Mouse (Mus musculus) hindbrain, embryonic 16.5 days (tissue): Measurements from ENCODE around the gene Slc23a2. TPM values are rescaled to one million over a fixed set of nuclear protein-coding genes. Genes with fewer than 3 reads are reported as not detected.

Source experiments
- ATAC-seq: fragments of 200-750 bp; cut with Nextera tagmentation; 2 replicates; pipeline ENCODE4 v1.8.0; 2017; ENCODE audit warnings: moderate TSS enrichment, moderate library complexity
- H3K27ac ChIP-seq: fragments of 300-500 bp; sonication (generic); 2 replicates; pipeline ENCODE4 v1.5.1; 2014; ENCODE audit warnings: low read depth, mild to moderate bottlenecking, control low read depth, low read length, moderate library complexity
- H3K27me3 ChIP-seq: fragments of 300-500 bp; sonication (generic); replicated peaks from 2 replicates; pipeline ENCODE4 v1.6.1; 2014; ENCODE audit warnings: low read length; ENCODE audit not compliant: control insufficient read depth, insufficient read depth
- H3K36me3 ChIP-seq: fragments of 300-500 bp; sonication (generic); 2 replicates; pipeline ENCODE4 v1.6.1; 2014; ENCODE audit warnings: mild to moderate bottlenecking, low read length, moderate library complexity, mixed read lengths; ENCODE audit not compliant: control insufficient read depth, insufficient read depth
- H3K4me1 ChIP-seq: fragments of 300-500 bp; sonication (generic); 2 replicates; pipeline ENCODE4 v1.6.1; 2014; ENCODE audit warnings: low read depth, low read length; ENCODE audit not compliant: control insufficient read depth, insufficient read depth
- H3K4me2 ChIP-seq: fragments of 300-500 bp; sonication (generic); 2 replicates; pipeline ENCODE4 v1.6.1; 2014; ENCODE audit warnings: mild to moderate bottlenecking, low read length, control low read depth, moderate library complexity
- H3K4me3 ChIP-seq: fragments of 300-500 bp; sonication (generic); 2 replicates; pipeline ENCODE4 v1.5.1; 2014; ENCODE audit warnings: mild to moderate bottlenecking, low read length, control low read depth, moderate library complexity
- H3K9ac ChIP-seq: fragments of 300-500 bp; sonication (generic); 2 replicates; pipeline ENCODE4 v1.6.1; 2014; ENCODE audit warnings: low read depth, mild to moderate bottlenecking, control low read depth, low read length, moderate library complexity
- H3K9me3 ChIP-seq: fragments of 300-500 bp; sonication (generic); 2 replicates; pipeline ENCODE4 v1.6.1; 2014; ENCODE audit warnings: mild to moderate bottlenecking, low read length, moderate library complexity; ENCODE audit not compliant: control insufficient read depth
- WGBS: fragments of 180-500 bp; shearing (Covaris S2); extraction: QIAGEN DNeasy Blood & Tissue Kit; methylation state at CpG from one replicate; pipeline ENCODE4 v1.1.7; 2014; 5-methylcytosine and 5-hydroxymethylcytosine counted together
- polyA plus RNA-seq: library from polyadenylated mRNA; unstranded; fragments of >200 nt; fragmentation: Nextera tagmentation; extraction: Ambion mirVana; gene quantifications from 2 replicates; pipeline ENCODE4 v1.2.1, GENCODE M21; 2015

The Slc23a2 gene
- polyA plus RNA-seq, 1 experiment from 2014 or later, result 40.8 TPM

- ATAC-seq, result no peak
- 82% methylated on average over 10 of the region's 10 CpGs for WGBS
- Histone ChIP-seq H3K4me3 (no peak overlapping the region), H3K27me3 (no peaks in the 10 kb centered on the region), H3K9ac (no peak overlapping the region), H3K9me3 (no peaks in the 10 kb centered on the region), H3K36me3 (no peaks in the 10 kb centered on the region), H3K4me1 (peaks cover 7% of the 10 kb centered on the region), H3K4me2 (no peak overlapping the region), H3K27ac (no peak overlapping the region)
Observed at GRCm38 (mm10) chr2:132140536-132140935, 4.4 kb downstream of the Slc23a2 start.

- Histone ChIP-seq H3K27me3 (no peaks in the 10 kb centered on the region), H3K9ac (no peak overlapping the region), H3K4me2 (no peak overlapping the region), H3K27ac (no peak overlapping the region), H3K4me1 (peaks cover 11% of the 10 kb centered on the region), H3K9me3 (no peaks in the 10 kb centered on the region), H3K36me3 (no peaks in the 10 kb centered on the region), H3K4me3 (no peak overlapping the region)
- 91% methylated on average over 2 of the region's 2 CpGs for WGBS
- no peak for ATAC-seq
Observed at GRCm38 (mm10) chr2:132139099-132139498, 5.8 kb downstream of the Slc23a2 start.

- H3K4me1 ChIP-seq, result peaks cover 11% of the 10 kb centered on the region
- H3K36me3 ChIP-seq, result no peaks in the 10 kb centered on the region
- 90% methylated on average over 8 of the region's 8 CpGs for WGBS
- no peak for ATAC-seq
- no peak overlapping the region for H3K4me3 ChIP-seq
- no peak overlapping the region for H3K4me2 ChIP-seq
- no peak overlapping the region for H3K9ac ChIP-seq
- H3K9me3 ChIP-seq, result no peaks in the 10 kb centered on the region
- H3K27ac ChIP-seq, result no peak overlapping the region
- H3K27me3 ChIP-seq, result no peaks in the 10 kb centered on the region
Observed at GRCm38 (mm10) chr2:132135876-132136637, 8.9 kb downstream of the Slc23a2 start.

DNA sequence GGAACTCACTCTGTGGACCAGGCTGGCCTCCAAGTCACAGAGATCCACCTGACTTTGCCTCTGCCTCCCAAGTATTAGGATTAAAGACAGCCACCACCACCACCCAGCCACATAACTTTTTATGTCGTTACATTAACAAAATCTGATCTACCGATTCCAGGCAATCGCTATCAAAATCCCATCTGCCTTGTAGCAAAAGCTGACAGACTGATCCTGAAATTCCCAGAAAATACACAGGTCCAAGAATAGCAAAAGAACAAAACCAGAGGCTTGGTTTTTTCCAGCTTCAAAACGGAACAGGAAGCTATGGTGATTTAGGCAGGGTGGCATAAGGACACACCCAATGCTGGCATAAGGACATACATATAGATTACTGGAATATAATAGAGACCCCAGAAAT, 10.2 kb downstream of the Slc23a2 start:
- Histone ChIP-seq H3K27ac (no peak overlapping the region), H3K27me3 (no peaks in the 10 kb centered on the region), H3K36me3 (no peaks in the 10 kb centered on the region), H3K4me3 (no peak overlapping the region), H3K4me2 (no peak overlapping the region), H3K4me1 (peaks cover 11% of the 10 kb centered on the region), H3K9me3 (no peaks in the 10 kb centered on the region), H3K9ac (no peak overlapping the region)
- no peak for ATAC-seq
- 77% methylated on average over 4 of the region's 4 CpGs for WGBS

DNA sequence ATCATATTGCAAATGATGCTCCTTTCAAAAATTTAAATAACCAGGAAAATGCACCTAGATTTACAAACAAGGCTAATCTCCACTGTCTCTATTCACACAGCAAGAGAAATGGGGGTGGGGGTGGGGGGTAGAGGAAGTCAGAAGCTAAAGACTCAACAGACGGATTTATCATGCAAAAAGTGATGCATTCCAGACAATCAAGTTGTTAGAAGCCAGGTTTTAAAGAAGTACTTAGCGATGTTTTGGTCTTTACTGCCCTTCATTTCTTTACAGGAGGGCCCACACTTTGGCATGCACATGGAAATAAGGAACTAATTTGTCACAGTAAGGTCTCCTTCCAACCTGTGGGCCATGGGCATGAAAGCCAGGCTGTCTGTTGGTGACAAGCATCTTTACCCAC, 11.5 kb downstream of the Slc23a2 start:
- Histone ChIP-seq H3K27me3 (no peaks in the 10 kb centered on the region), H3K27ac (no peak overlapping the region), H3K4me2 (no peak overlapping the region), H3K36me3 (no peaks in the 10 kb centered on the region), H3K4me1 (peaks cover 11% of the 10 kb centered on the region), H3K9me3 (no peaks in the 10 kb centered on the region), H3K9ac (no peak overlapping the region), H3K4me3 (no peak overlapping the region)
- 29% methylated on average over 2 of the region's 2 CpGs for WGBS
- ATAC-seq, result no peak

DNA sequence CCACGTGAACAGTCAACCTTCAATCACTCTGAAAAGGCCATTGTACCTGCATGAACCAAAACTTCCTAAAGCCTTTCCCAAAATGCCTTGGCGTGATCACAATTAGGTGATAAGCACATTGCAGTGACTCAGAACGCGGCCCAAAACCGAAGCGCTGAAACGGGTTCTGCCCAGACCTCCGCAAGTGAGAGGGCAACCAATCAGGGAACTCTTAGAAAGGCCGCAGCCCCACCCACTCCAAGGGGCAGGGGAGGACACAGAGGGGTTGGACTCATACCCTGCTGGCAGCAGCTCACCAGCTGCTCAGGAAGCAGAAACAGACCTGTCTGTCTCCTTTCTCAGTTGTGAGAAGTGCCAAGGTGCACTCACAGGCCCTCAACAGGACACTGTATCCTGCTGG, 13.6 kb downstream of the Slc23a2 start:
- WGBS, result 8% methylated on average over 9 of the region's 9 CpGs
- no peak; the same call in 1 of the 2 replicates for ATAC-seq

DNA sequence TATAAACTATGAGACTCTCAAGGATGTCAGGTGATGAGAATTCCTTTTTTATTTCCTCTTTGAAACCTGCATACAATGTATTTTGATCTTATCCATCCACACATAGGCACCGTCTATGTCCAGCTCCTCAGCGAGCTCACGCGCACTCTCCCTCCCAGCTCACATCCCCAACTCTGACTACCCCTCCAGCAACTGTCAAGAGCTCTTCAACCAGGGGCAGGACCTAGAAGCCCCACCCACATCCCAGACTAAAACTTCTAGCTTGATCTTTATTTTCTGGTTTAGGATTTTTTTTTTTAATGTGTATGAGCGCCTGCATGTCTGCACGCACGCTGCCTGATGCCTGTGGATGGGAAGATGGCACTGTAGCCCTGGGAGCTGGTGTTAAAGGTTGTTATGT, 14.9 kb downstream of the Slc23a2 start:
- no peak for ATAC-seq

More for the DNA sequence above, 13.6 kb downstream of the Slc23a2 start:
- no peaks in the 10 kb centered on the region for H3K9me3 ChIP-seq
- H3K4me3 ChIP-seq, result no peak overlapping the region
- H3K27me3 ChIP-seq, result no peaks in the 10 kb centered on the region
- H3K36me3 ChIP-seq, result no peaks in the 10 kb centered on the region
- H3K9ac ChIP-seq, result no peak overlapping the region
- H3K4me1 ChIP-seq, result peaks cover 11% of the 10 kb centered on the region
- peak overlapping the region; percentile 22; the same call in 1 of the 2 replicates for H3K4me2 ChIP-seq
- H3K27ac ChIP-seq, result no peak overlapping the region

DNA sequence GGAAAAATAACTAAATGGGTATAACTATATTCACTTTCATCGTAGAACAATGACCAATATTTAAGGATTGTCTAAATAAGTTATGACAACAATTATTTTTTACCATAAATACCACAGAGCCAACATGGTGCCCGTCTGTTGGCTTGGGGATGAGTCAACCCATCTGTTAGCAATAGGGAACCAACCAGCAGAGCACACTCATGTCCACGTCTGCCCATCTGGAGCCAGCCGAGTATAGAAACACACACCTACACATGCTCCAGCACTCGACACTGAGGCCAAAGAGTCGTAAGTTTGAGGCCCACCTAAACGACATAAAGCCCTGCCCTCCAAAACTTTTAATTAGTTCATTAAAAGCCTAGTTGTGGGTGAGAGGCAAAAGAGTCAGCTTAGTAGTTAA, 15.7 kb downstream of the Slc23a2 start:
- H3K36me3 ChIP-seq, result no peaks in the 10 kb centered on the region
- no peak overlapping the region for H3K4me3 ChIP-seq
- no peak for ATAC-seq
- H3K9me3 ChIP-seq, result no peaks in the 10 kb centered on the region
- no peak overlapping the region for H3K4me2 ChIP-seq
- H3K27me3 ChIP-seq, result no peaks in the 10 kb centered on the region
- no peak overlapping the region for H3K27ac ChIP-seq
- 90% methylated on average over 7 of the region's 7 CpGs for WGBS
- no peak overlapping the region for H3K9ac ChIP-seq
- peaks cover 7% of the 10 kb centered on the region for H3K4me1 ChIP-seq

More for the DNA sequence above, 14.9 kb downstream of the Slc23a2 start:
- H3K27ac ChIP-seq, result no peak overlapping the region
- H3K4me1 ChIP-seq, result peaks cover 11% of the 10 kb centered on the region
- no peak overlapping the region for H3K4me3 ChIP-seq
- H3K9ac ChIP-seq, result no peak overlapping the region
- H3K27me3 ChIP-seq, result no peaks in the 10 kb centered on the region
- no peak overlapping the region for H3K4me2 ChIP-seq
- no peaks in the 10 kb centered on the region for H3K9me3 ChIP-seq
- no peaks in the 10 kb centered on the region for H3K36me3 ChIP-seq
- 89% methylated on average over 7 of the region's 7 CpGs for WGBS

GRCm38 (mm10) chr2:132127904-132128303, 17.0 kb downstream of the Slc23a2 start:
- 45% methylated on average over 10 of the region's 10 CpGs for WGBS
- Histone ChIP-seq H3K9ac (no peak overlapping the region), H3K4me1 (peaks cover 5% of the 10 kb centered on the region), H3K9me3 (no peaks in the 10 kb centered on the region), H3K27me3 (no peaks in the 10 kb centered on the region), H3K4me3 (no peak overlapping the region), H3K36me3 (no peaks in the 10 kb centered on the region), H3K27ac (no peak overlapping the region), H3K4me2 (no peak overlapping the region)
- no peak for ATAC-seq
